Mouse (Mus musculus): Measurements from ENCODE around the gene Prl3a1. TPM values are rescaled to one million over a fixed set of nuclear protein-coding genes. Genes with fewer than 3 reads are reported as not detected.

Prl3a1 gene
- polyA plus RNA-seq (2016; fragmentation: Nextera tagmentation; extraction: Ambion mirVana) = not detected in 2 replicates

DNA sequence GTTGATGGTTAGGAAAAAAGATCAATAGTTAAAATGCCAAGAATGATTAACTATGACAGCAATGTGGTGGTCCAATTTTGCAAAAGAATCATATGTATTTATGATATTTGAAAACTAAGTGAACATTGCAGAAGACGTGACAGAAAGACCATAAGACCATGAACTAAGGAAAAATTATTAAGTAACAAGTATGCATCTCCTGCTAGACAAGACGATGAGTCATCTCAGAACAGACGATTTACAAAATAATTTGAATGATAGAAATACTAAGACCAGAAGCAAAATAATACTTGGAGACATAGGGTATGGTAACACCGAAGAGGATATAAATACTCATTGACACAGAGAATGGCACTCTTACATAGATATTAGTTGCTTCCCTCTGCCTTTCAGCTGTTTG, at the start of gene Prl3a1:
TSS of gene Prl3a1 (plus strand) at position 301 of the 400 bp plus-strand sequence.
- H3K9me3 ChIP-seq = no peaks in the 10 kb centered on the region
- no peak within 1 kb of the TSS for H3K4me3 ChIP-seq
- 92% methylated on average over 4 of the region's 4 CpGs for WGBS
- ATAC-seq (ENCODE audit: low FRiP score, low read depth) = no peak
- no peak within 1 kb of the TSS for H3K27ac ChIP-seq
- H3K27me3 ChIP-seq (replicated peaks) = no peaks in the 10 kb centered on the region
- no peak within 1 kb of the TSS for H3K9ac ChIP-seq
- H3K36me3 ChIP-seq = no peaks in the 10 kb centered on the region
- H3K4me2 ChIP-seq (replicated peaks) = no peak within 1 kb of the TSS
- no peaks in the 10 kb centered on the region for H3K4me1 ChIP-seq

- WGBS = 96% methylated on average over 1 of the region's 1 CpGs
- H3K27me3 ChIP-seq (replicated peaks) = no peaks in the 10 kb centered on the region
- no peak within 1 kb of the TSS for H3K4me2 ChIP-seq (replicated peaks)
- H3K9me3 ChIP-seq = no peaks in the 10 kb centered on the region
- H3K4me3 ChIP-seq = no peak within 1 kb of the TSS
- no peaks in the 10 kb centered on the region for H3K36me3 ChIP-seq
- no peak for ATAC-seq (ENCODE audit: low FRiP score, low read depth)
- H3K27ac ChIP-seq = no peak within 1 kb of the TSS
- H3K4me1 ChIP-seq = no peaks in the 10 kb centered on the region
- H3K9ac ChIP-seq = no peak within 1 kb of the TSS
Measured at GRCm38 (mm10) chr13:27241547-27241946, 17.7 kb upstream of the Prl3a1 start, which contains the start of gene Prl3b1. Gene Prl3b1 (plus strand): TSS chr13:27241847.

GRCm38 (mm10) chr13:27312334-27313225, 53.3 kb downstream of the Prl3a1 start, which contains the start of gene Prl6a1:
Gene Prl6a1 (plus strand): TSS chr13:27312627.
- WGBS = 80% methylated on average over 7 of the region's 7 CpGs
- Histone ChIP-seq H3K4me2 (replicated peaks) (no peak within 1 kb of the TSS), H3K27ac (no peak within 1 kb of the TSS), H3K9me3 (no peaks in the 10 kb centered on the region), H3K36me3 (no peaks in the 10 kb centered on the region), H3K27me3 (replicated peaks) (no peaks in the 10 kb centered on the region), H3K4me3 (no peak within 1 kb of the TSS), H3K9ac (no peak within 1 kb of the TSS), H3K4me1 (no peaks in the 10 kb centered on the region)
- ATAC-seq (ENCODE audit: low FRiP score, low read depth) = no peak

Other genes starting within 250 kb of the Prl3a1 start
- not detected in 2 replicates for gene Prl, start 201.9 kb upstream of the Prl3a1 start, polyA plus RNA-seq (2016; fragmentation: Nextera tagmentation; extraction: Ambion mirVana)
- gene Prl3d1, start 165.2 kb upstream of the Prl3a1 start, polyA plus RNA-seq (2016; fragmentation: Nextera tagmentation; extraction: Ambion mirVana) = not detected in 2 replicates
- gene Prl3d2, start 137.7 kb upstream of the Prl3a1 start, polyA plus RNA-seq (2016; fragmentation: Nextera tagmentation; extraction: Ambion mirVana) = not detected in 2 replicates
- not detected in 2 replicates for gene Prl3d3, start 102.6 kb upstream of the Prl3a1 start, polyA plus RNA-seq (2016; fragmentation: Nextera tagmentation; extraction: Ambion mirVana)
- not detected in 2 replicates for gene Prl3c1, start 62.8 kb upstream of the Prl3a1 start, polyA plus RNA-seq (2016; fragmentation: Nextera tagmentation; extraction: Ambion mirVana)
- gene Prl3b1, start 17.6 kb upstream of the Prl3a1 start, polyA plus RNA-seq (2016; fragmentation: Nextera tagmentation; extraction: Ambion mirVana) = not detected in 2 replicates
- not detected in 2 replicates for gene Prl6a1, start 53.2 kb downstream of the Prl3a1 start, polyA plus RNA-seq (2016; fragmentation: Nextera tagmentation; extraction: Ambion mirVana)
- not detected in 2 replicates for gene Prl8a2, start 86.2 kb downstream of the Prl3a1 start, polyA plus RNA-seq (2016; fragmentation: Nextera tagmentation; extraction: Ambion mirVana)
- gene Prl2b1, start 131.4 kb downstream of the Prl3a1 start, polyA plus RNA-seq (2016; fragmentation: Nextera tagmentation; extraction: Ambion mirVana) = not detected in 2 replicates
- gene Prl8a6, start 179.3 kb downstream of the Prl3a1 start, polyA plus RNA-seq (2016; fragmentation: Nextera tagmentation; extraction: Ambion mirVana) = not detected in 2 replicates